Mouse (Mus musculus) lung, adult 2 months (tissue): ENCODE results near the gene Ttll8. TPM values are rescaled to one million over a fixed set of nuclear protein-coding genes. Genes with fewer than 3 reads are reported as not detected.

ENCODE experiments used
- DNase-seq: peaks from one replicate; pipeline ENCODE4 v3.0.0; 2022
- H3K4me1 ChIP-seq: fragments of 200-500 bp; 2 replicates; pipeline ENCODE4 v1.6.1; 2011; ENCODE audit warnings: low read length; ENCODE audit not compliant: control insufficient read depth, insufficient read depth
- H3K4me3 ChIP-seq: fragments of 200-500 bp; replicated peaks from 2 replicates; pipeline ENCODE3; 2011; ENCODE audit warnings: low read depth, mild to moderate bottlenecking, control low read depth, low read length; ENCODE audit errors: extremely low read depth
- CTCF ChIP-seq: fragments of 200-500 bp; IDR thresholded peaks from 2 replicates; pipeline ENCODE4 v1.5.1; 2011; ENCODE audit warnings: mild to moderate bottlenecking, low read length, control low read depth; ENCODE audit not compliant: insufficient read depth
- POLR2A ChIP-seq: fragments of 200-500 bp; IDR thresholded peaks from 2 replicates; pipeline ENCODE4 v1.6.1; 2011; ENCODE audit warnings: low read depth, mild to moderate bottlenecking, control low read depth, low read length, borderline replicate concordance; ENCODE audit errors: extremely low read depth
- WGBS: fragments of 180-500 bp; shearing (Covaris S2); methylation state at CpG from one replicate; pipeline ENCODE4 v1.1.7; 2018; 5-methylcytosine and 5-hydroxymethylcytosine counted together
- polyA plus RNA-seq: library from polyadenylated mRNA; depleted of rRNA; stranded (reverse); fragments of >200 nt; gene quantifications from 2 replicates; pipeline ENCODE4 v1.2.3, GENCODE M21; 2012

Ttll8 gene
- polyA plus RNA-seq, 1 experiment, result 0.65 TPM

DNA sequence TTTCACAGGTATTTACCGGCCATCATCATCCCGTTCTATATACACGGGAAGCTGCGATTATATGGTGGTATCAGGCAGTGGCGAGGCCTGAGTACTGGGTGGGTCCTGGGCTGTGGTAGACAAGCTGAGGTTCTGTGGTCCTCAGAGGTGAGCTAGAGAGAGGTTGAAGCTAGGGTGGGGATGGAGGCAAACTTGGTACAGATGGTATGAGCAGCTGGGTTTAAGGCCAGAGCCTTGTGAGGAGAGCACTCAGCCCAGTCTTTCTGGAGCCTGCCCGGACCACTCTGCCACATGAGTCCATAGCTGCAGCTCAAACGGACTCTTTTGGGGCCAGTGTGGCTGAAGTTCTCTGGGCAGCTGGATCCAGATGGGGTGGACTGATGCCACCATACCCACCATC lies 96.9 kb downstream of the Ttll8 start:
- H3K4me1 ChIP-seq, result peaks cover 20% of the 10 kb centered on the region
- H3K4me3 ChIP-seq, result no peak overlapping the region
- TF ChIP-seq POLR2A (no peak), CTCF (no peak)
- DNase-seq, result no peak
- 96% methylated on average over 7 of the region's 7 CpGs for WGBS

DNA sequence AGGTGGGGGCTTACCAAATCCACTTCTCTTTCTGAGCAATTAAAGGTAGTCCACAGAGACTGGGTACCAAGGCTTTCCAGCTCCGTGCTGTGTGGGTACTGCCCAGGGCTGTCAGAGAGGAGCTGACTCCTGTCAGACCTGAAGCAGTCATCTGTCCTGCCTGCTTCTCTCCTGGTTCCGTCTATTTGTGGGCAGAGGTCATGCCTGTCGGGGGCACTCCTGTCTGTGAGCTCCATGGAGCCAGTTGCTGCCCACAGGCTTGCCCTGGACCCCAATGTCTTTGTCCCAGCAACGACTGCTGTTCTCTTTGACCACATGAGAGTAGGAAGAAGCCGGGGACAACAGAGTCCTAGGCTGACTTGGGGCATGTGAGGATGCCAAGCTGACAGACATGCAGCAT lies 97.6 kb downstream of the Ttll8 start:
- Histone ChIP-seq H3K4me1 (peaks cover 21% of the 10 kb centered on the region), H3K4me3 (no peak overlapping the region)
- WGBS, result 92% methylated on average over 5 of the region's 5 CpGs
- no peak for TF ChIP-seq POLR2A
- no peak for TF ChIP-seq CTCF
- DNase-seq, result peak; percentile 9

DNA sequence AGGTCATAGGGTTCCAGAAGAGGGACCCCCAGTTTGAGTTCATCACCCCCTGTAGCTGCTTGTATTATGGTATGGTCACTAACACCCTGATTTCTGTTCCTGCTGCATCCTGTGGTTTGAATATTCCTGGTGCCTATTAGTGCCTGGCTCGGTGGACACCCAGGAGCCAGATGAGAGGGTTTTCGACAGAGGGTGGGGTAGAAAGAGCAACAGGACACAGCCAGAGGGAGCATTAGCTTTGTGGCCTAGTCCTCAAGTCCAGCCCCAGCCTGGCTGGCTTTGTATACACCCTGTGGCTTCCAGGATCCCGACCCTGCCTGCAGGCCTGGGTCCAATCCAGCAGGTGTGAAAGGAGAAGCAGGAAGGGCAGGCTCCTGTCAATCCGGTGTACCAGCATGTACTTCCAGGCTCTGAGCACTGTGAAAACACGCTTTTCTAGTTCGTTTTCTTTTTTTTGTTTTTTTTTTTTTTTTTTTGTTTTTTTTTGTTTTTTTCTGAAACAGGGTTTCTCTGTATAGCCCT lies 98.3 kb downstream of the Ttll8 start:
- 72% methylated on average over 6 of the region's 6 CpGs for WGBS
- no peak for DNase-seq
- H3K4me3 ChIP-seq, result no peak overlapping the region
- H3K4me1 ChIP-seq, result peaks cover 21% of the 10 kb centered on the region
- no peak for TF ChIP-seq CTCF

DNA sequence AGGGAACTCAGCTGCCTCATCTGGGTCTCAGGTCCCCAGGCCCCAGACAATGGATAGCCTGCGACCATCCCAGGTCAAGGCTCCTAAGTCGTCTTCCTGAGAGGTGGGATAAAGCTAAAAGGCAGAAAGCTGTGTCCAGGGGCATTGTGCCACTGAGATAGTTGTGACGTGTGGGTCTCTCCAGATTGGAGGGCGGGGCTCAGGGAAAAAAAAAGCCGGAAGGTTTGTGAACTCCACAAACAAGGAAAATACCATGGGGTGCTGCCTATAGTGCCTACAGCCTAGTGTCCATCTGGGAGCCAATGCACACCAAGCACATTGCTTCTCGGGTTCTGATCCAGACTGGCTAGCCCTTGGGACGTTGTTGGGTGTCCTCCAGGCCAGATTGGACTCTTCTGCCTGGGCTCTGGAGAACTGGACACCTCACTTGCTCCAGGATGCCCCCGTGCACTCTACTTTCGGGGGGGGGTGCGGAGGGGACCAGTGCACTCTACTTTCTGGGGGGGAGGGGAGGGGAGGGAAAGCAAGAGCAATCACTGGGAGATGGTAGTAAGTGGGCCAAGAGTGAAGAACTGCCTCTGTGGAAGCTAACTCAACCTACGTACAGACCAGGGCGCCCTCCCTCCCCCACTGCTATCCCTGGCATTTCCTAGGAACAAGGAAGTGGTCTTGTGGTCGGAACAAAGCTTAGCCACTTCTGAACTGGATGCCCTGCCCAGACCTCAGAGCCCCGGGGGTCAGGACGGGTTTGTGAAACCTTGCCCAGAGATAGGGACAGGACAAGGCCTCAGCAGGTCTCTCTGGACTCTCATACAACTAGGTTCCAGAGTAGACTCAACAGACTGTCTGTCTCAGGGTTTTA lies 99.0 kb downstream of the Ttll8 start:
- DNase-seq, result peak; percentile 44
- no peak overlapping the region for H3K4me3 ChIP-seq
- TF ChIP-seq POLR2A, result no peak
- TF ChIP-seq CTCF, result no peak
- 48% methylated on average over 15 of the region's 15 CpGs for WGBS
- peaks cover 26% of the 10 kb centered on the region for H3K4me1 ChIP-seq

DNA sequence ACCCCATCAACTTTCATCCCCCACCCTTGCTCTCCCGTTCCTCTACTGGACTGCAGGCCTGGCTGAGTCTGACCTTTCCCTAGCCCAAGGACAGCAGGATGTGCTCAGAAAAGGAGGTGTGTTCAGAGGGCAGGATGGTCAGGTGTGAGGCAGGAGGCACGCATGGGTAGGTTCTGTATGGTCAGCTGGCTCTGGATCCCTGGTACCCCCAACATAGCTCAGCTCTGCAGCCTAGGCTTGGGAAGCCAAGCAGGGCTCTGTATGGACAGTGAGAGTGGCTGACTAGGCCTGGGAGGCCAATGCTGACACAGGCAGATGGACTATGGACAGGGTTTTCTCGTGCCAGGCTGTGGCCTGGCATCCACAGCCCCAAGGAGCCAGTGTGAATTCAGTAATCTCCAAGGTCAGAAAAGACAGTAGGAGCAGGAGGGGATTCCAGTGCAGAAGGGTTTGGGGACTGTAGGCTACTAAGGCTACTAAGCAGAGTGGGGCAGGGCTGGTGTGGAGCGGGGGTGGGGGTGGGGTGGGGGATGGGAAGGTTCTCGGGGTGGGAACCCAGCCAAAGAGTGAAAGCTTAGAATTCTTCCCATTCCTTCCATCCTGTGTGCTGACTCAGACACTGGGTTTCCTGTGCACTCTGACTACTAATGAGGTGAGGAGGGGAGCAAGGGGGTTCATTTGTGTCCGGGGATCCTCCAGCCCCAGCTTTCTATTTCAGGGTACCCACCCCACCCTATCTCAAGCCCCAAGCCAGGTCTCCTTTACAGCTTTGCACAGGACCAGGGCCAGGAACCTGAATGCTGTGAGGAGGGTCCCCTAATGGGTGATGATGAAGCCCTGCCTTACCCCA lies 99.9 kb downstream of the Ttll8 start:
- H3K4me1 ChIP-seq, result peaks cover 29% of the 10 kb centered on the region
- no peak for DNase-seq
- no peak overlapping the region for H3K4me3 ChIP-seq
- WGBS, result 43% methylated on average over 6 of the region's 6 CpGs
- TF ChIP-seq CTCF (no peak), POLR2A (no peak)

DNA sequence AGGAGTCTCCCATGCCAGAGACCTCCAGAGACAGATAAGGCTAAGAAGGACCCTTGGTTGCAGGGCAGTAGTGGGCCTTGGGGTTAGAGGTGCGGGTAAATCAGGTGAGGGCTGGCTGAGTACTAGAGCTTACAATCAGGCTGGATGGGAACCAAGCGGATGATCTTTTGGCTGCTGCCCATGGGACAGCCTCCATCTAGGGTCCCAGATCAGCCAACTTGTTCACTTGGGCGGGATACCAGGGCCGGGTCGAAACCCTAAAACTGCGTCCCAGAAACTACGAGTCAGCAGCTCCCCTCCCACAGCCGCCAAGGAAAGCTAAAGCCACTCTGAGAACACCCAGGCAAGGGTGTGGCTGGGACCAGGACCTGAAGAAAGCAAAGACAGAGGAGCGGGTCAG lies 101.1 kb downstream of the Ttll8 start:
- no peak for DNase-seq
- H3K4me1 ChIP-seq, result peaks cover 29% of the 10 kb centered on the region
- no peak overlapping the region for H3K4me3 ChIP-seq
- TF ChIP-seq CTCF, result no peak
- no peak for TF ChIP-seq POLR2A
- 75% methylated on average over 9 of the region's 9 CpGs for WGBS

DNA sequence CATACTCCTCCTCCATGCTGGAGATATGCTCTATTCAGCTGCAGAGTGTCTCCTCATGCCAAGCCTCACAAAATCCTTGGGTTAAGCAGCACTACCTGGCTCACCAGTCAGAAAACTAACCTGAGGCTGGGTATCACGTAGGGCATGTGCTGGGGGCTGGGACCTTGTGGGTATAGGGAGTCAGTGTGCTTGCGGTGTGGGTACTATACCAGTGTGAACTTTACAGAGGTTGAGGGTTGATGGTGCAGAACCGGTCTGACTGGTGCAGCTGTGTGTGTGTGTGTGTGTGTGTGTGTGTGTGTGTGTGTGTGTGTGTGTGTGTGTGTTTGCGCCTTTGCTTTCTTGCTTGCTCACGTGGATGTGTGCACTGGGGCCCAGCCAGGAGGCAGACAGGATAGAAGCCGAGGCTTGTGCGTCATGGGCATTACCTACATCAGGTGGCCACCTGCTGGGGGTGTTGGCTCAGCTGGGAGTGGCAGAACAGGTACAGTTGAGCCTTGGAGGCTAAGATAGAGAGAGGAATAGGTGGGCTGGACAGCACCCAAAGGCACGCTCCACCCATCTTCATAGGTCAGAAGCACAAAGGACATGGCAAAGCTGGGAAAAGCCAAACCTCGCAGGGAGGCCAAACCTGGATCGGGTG lies 102.6 kb downstream of the Ttll8 start:
- TF ChIP-seq POLR2A (peak; percentile 44; the same call in 1 of the 2 replicates), CTCF (peak; percentile 7; the same call in 1 of the 2 replicates)
- DNase-seq, result peak; percentile 81
- 80% methylated on average over 10 of the region's 10 CpGs for WGBS
- Histone ChIP-seq H3K4me3 (no peak overlapping the region), H3K4me1 (peaks cover 27% of the 10 kb centered on the region)

DNA sequence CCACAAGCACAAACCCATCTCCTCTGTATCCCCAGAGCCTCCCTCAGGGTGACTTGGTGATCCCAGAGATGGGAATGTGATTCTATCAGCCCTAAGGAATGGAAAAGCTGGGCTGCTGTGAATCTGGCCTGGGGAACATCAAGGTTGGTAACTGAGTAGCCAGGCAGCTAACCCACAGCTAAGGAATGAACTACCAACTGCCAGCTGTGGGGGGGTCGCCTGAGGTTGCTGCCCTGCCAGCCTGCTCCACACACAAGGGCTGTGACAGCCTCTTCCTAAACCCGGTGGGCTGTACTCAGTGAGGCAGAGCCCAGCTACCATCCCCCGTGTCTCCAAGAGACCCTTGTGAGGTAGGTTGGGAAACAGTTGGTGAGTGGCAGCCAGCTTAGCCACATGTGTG lies 103.1 kb downstream of the Ttll8 start:
- peaks cover 27% of the 10 kb centered on the region for H3K4me1 ChIP-seq
- DNase-seq, result no peak

More for the DNA sequence above, 103.1 kb downstream of the Ttll8 start:
- H3K4me3 ChIP-seq, result no peak overlapping the region
- 59% methylated on average over 3 of the region's 3 CpGs for WGBS
- no peak for TF ChIP-seq CTCF
- no peak for TF ChIP-seq POLR2A
